Mouse (Mus musculus) gastrocnemius, postnatal 25 days (tissue): ENCODE data around the gene Cyp4f39. TPM values are rescaled to one million over a fixed set of nuclear protein-coding genes. Genes with fewer than 3 reads are reported as not detected.
"Not testable (repeated sequence)": the region's sequence is repeated elsewhere in the genome, so short reads cannot be mapped to it uniquely, and the experiment has no call there.

Experiments used
- DNase-seq: peaks from one replicate; pipeline ENCODE4 v3.0.0; 2022
- total RNA-seq, 2 experiments: library from RNA; stranded (reverse); gene quantifications; 1 replicate in 1 of 2; 2 replicates in 1 of 2; pipeline ENCODE4 v1.2.3; 2021

The Cyp4f39 gene
- total RNA-seq, 2 experiments from 2014 or later, result 0.26 to 22.0 TPM

DNA sequence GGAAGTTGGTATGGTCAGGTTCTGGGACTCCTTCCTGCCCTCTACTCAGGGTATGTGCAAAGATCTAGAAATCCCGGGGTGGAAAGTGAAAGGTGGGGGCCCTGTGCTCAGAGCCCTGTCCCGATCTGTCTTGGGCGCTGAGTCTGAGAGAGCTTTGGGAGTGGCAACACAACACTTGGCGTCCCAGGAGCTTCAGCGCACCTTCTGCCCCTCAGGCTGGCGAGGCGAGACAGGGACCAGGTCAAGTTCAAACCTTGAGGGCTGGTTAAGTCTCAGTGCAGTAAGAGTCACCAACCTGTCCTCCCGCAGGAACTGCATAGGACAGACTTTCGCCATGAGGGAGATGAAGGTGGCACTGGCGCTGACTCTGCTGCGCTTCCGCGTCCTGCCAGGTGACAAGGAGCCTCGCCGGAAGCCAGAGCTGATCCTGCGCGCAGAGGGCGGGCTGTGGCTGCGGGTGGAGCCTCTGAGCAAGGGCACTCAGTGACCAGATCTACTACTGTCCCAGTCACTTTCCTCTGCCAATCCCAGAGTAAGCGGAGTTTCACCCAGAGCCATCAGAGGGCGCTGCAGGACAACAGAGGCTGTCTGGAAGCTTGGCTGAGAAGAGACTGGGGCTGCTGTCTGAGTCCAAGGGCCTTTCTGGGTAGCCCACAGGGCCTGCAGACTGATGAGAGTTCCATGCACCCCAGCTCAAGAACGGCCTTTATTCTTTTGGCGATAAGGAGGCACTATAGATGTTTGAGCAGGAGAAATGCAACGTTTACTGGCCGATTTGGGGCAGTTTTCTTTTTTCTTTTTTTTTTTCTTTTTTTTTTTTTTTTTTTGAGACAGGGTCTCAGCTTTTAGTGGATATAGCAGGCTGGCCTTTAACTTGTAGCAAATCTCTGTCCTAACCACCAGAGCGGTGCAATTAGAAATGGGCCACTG is 76.2 kb downstream of the Cyp4f39 start:
- peak; percentile 78 for DNase-seq

GRCm38 (mm10) chr17:32532356-32532755 is 79.8 kb downstream of the Cyp4f39 start:
- not testable (repeated sequence) for DNase-seq

DNA sequence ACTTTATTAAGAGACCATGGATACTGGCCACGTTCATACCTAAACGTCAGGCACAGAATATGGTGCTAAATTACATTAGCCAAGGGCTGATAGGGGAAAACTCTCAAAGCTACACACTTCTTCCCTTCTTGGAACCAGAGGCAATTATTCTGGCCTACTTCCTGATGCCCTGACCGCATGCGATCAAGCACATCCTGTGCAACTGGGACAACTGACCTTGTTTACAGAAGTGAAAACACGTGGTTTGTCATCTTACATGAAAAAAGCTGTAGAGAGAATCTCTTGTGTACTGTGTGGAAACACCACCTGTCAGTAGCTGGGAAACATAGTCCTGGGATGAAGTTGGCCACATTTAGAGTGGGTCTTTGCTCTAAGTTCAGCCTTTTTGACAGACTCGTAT is 81.5 kb downstream of the Cyp4f39 start:
- DNase-seq, result no peak

DNA sequence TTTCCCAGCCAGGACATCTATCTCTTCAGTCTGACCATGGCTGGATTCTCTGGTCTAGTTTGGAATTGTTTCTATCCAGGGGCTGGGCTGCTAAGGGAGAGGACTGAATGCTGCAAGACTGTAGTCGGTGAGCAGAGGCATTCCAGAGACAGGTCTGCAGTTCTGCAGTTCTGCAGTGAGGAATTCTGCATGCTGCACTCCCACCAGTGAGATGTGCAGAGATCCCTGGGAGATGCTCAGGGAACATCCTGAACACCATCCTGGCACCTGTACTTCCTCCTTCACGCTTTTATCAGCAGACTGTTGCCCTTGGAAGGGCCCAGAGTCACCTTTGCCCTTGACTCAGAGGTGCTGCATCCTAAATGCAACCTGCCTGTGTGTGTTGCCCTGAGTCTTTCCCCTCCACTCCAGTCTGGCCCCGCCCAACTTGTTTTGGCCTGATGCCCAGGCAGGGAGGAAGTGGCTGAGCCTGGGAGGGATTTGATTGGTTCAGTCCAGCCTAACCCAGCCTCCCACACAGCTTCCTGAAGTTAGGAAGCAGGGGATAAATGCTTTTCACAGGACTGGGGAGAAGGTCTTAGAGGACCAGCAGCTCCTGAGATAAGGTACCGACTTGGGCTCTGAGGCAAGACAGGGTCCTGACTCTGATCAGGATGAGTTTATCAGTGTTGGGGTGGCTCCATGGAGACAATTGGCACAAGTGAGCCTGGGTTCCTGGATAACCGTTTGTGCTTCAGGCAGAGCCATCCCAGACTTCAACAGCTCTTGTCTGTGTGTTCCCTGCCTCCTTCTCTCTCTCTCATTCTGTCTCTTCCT is 83.7 kb downstream of the Cyp4f39 start, which contains the start of gene Cyp4f16:
TSS of gene Cyp4f16 (plus strand) at position 508 of the 816 bp plus-strand sequence.
- DNase-seq, result peak; percentile 82

DNA sequence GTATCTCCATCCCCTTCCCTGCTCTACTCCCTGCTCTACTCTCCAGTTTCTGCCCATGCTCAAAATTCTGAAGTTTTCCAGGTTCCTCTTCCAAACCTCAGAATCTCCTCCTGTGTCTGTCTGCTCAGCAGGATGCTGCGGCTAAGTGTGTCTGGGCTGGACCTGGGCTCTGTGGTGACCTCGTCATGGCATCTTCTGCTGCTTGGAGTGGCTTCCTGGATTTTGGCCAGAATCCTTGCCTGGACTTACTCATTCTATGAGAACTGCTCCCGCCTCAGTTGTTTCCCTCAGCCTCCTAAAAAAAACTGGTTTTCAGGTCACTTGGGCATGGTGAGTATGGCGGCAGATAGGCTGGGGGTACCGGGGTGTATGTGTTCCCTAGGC is 84.3 kb downstream of the Cyp4f39 start:
- no peak for DNase-seq

Other genes with a start within 250 kb of the Cyp4f39 start
- 10 to 100 TPM; 36.6 to 37.5 TPM for gene Brd4, start 168.0 kb upstream of the Cyp4f39 start, total RNA-seq
- gene Akap8, start 131.5 kb upstream of the Cyp4f39 start, total RNA-seq, result 10 to 100 TPM; 28.2 to 37.0 TPM
- 10 to 100 TPM; 26.0 to 33.3 TPM for gene Akap8l, start 102.1 kb upstream of the Cyp4f39 start, total RNA-seq
- 10 to 100 TPM; 10.9 TPM for gene Wiz, start 63.3 kb upstream of the Cyp4f39 start, total RNA-seq
- gene Rasal3, start 49.1 kb upstream of the Cyp4f39 start, total RNA-seq, result under 1 TPM in 1 of 2 experiments, not detected in 1; 0.27 TPM
- not detected for gene Pglyrp2, start 28.6 kb upstream of the Cyp4f39 start, total RNA-seq
- 1 to 10 TPM; 1.5 to 2.0 TPM for gene Cyp4f17, start 53.3 kb downstream of the Cyp4f39 start, total RNA-seq
- gene Cyp4f16, start 83.8 kb downstream of the Cyp4f39 start, total RNA-seq, result 1 to 10 TPM in 1 of 2 experiments, under 1 TPM in 1; 0.72 to 2.2 TPM
- not detected for gene Cyp4f37, start 168.6 kb downstream of the Cyp4f39 start, total RNA-seq
- gene Cyp4f40, start 206.2 kb downstream of the Cyp4f39 start, total RNA-seq, result not detected
- not detected for gene Cyp4f15, start 232.9 kb downstream of the Cyp4f39 start, total RNA-seq